Comparison of ENCODE assay signal across 13 mouse cellular contexts in genomic region chr19:10640080-10640479, GRCm38 (mm10). TPM values are rescaled to one million over a fixed set of nuclear protein-coding genes. Genes with fewer than 3 reads are reported as not detected.
DNase-seq lines count a peak whose midpoint lies in the region; ATAC-seq lines count a peak whose summit lies in the region.
"Had no signal": no experiment of that assay in that cellular context is flagged by ENCODE, and none has a peak within 500 bp of the region (broad histone marks: within the 10 kb centered on the region; RNA-seq: fewer than 3 reads in every experiment).

No protein-coding gene starts in this region.

- H3K36me3 ChIP-seq in kidney, embryonic 16.5 days (ENCODE audit: insufficient read depth, low read length): no peaks in the 10 kb centered on the region
- peaks cover 26% of the 10 kb centered on the region for H3K36me3 ChIP-seq in erythroblast, embryonic 14.5 days (ENCODE audit: control insufficient read depth)
- no peaks in the 10 kb centered on the region for H3K36me3 ChIP-seq in liver, embryonic 16.5 days (ENCODE audit: control insufficient read depth, insufficient read depth)
- H3K36me3 ChIP-seq: midbrain, embryonic 13.5 days had no signal

- WGBS in kidney, embryonic 16.5 days: 3% methylated on average over 5 of the region's 5 CpGs
- WGBS in liver, embryonic 16.5 days (ENCODE audit: insufficient replicate concordance): 10% methylated on average over 5 of the region's 5 CpGs

- H3K9me3 ChIP-seq in kidney, embryonic 16.5 days (ENCODE audit: low read length): no peaks in the 10 kb centered on the region
- no peaks in the 10 kb centered on the region for H3K9me3 ChIP-seq in erythroblast, embryonic 14.5 days (ENCODE audit: control insufficient read depth, low read length)
- no peaks in the 10 kb centered on the region for H3K9me3 ChIP-seq in liver, embryonic 16.5 days (replicated peaks; ENCODE audit: control insufficient read depth, low read length)
- H3K9me3 ChIP-seq: midbrain, embryonic 13.5 days had no signal

- H3K27ac ChIP-seq in kidney, embryonic 16.5 days (ENCODE audit: low read length): no peak overlapping the region
- H3K27ac ChIP-seq in liver, embryonic 16.5 days (ENCODE audit: low read length): 0 out of 2 replicates have a peak overlapping the region, but pooled peaks have one; percentile 42
- H3K27ac ChIP-seq: midbrain, embryonic 13.5 days had no signal

- H3K9ac ChIP-seq in kidney, embryonic 16.5 days (replicated peaks; ENCODE audit: low read length): 0 out of 2 replicates have a peak overlapping the region, but pooled peaks have one; percentile 31
- no peak overlapping the region for H3K9ac ChIP-seq in liver, embryonic 16.5 days (ENCODE audit: low read depth, low read length)
- H3K9ac ChIP-seq: midbrain, embryonic 13.5 days had no signal

- no peak for ATAC-seq in kidney, embryonic 16.5 days (ENCODE audit: low FRiP score, low TSS enrichment)
- ATAC-seq in liver, embryonic 16.5 days (ENCODE audit: low read depth): peak; percentile 58; the same call in 1 of the 2 replicates
- ATAC-seq: midbrain, embryonic 13.5 days had no signal

- H3K27me3 ChIP-seq in kidney, embryonic 16.5 days (ENCODE audit: insufficient read depth, low read length): no peaks in the 10 kb centered on the region; the same call in 1 of the 2 replicates
- H3K27me3 ChIP-seq in erythroblast, embryonic 14.5 days (ENCODE audit: control insufficient read depth): no peaks in the 10 kb centered on the region
- H3K27me3 ChIP-seq in liver, embryonic 16.5 days (ENCODE audit: control insufficient read depth, insufficient read depth, low read depth, low read length): no peaks in the 10 kb centered on the region

- DNase-seq in embryo, embryonic 10.5 days (ENCODE audit: low spot score): peak; percentile 7
- no peak for DNase-seq in embryo, embryonic 10 days (ENCODE audit: low spot score)
- no peak for DNase-seq in kidney, postnatal 36 days
- no peak for DNase-seq in layer of hippocampus, adult 9-11 months
- DNase-seq in cerebellum, postnatal 4 days (ENCODE audit: low spot score in 2 of 2): no peak
- DNase-seq: adrenal gland, adult 8-10 months; cerebellum, postnatal 10 days; kidney, adult 9 months; lung, adult 18-20 months had no signal

- H3K4me3 ChIP-seq in kidney, embryonic 16.5 days (ENCODE audit: low read length): no peak overlapping the region
- peak overlapping the region; percentile 27 for H3K4me3 ChIP-seq in erythroblast, embryonic 14.5 days (replicated peaks)
- no peak overlapping the region for H3K4me3 ChIP-seq in liver, embryonic 16.5 days (ENCODE audit: low read depth, low read length)
- H3K4me3 ChIP-seq: midbrain, embryonic 13.5 days had no signal

- H3K4me1 ChIP-seq in kidney, embryonic 16.5 days (ENCODE audit: insufficient read depth, low read length): peaks cover 3% of the 10 kb centered on the region
- peaks cover 80% of the 10 kb centered on the region for H3K4me1 ChIP-seq in erythroblast, embryonic 14.5 days (ENCODE audit: control insufficient read depth)
- H3K4me1 ChIP-seq in liver, embryonic 16.5 days (ENCODE audit: control insufficient read depth, low read depth, low read length): peaks cover 34% of the 10 kb centered on the region

- H3K4me2 ChIP-seq in kidney, embryonic 16.5 days (replicated peaks; ENCODE audit: low read depth, low read length): peak overlapping the region; percentile 34
- peak overlapping the region; percentile 26; the same call in 1 of the 2 replicates for H3K4me2 ChIP-seq in liver, embryonic 16.5 days (ENCODE audit: low read depth, low read length)
- H3K4me2 ChIP-seq: midbrain, embryonic 13.5 days had no signal

RNA-seq across cellular contexts. Expression of gene Vwce, which starts 6.1 kb away (rescaled TPM):
- 2.9 and 3.9 TPM in 2 replicates for polyA plus RNA-seq in kidney, embryonic 16.5 days (2015; fragmentation: Nextera tagmentation; extraction: Ambion mirVana)
- polyA plus RNA-seq in erythroblast, embryonic 14.5 days (2012): 0.11 and 0.12 TPM in 2 replicates
- polyA plus RNA-seq in liver, embryonic 16.5 days (2015; fragmentation: Nextera tagmentation; extraction: Ambion mirVana): 13.5 and 16.0 TPM in 2 replicates

RNA-seq across cellular contexts. Expression of gene Tkfc, which starts 34.6 kb away (rescaled TPM):
- 54.9 and 56.2 TPM in 2 replicates for polyA plus RNA-seq in kidney, embryonic 16.5 days (2015; fragmentation: Nextera tagmentation; extraction: Ambion mirVana)
- 0.31 and 0.64 TPM in 2 replicates for polyA plus RNA-seq in erythroblast, embryonic 14.5 days (2012)
- polyA plus RNA-seq in liver, embryonic 16.5 days (2015; fragmentation: Nextera tagmentation; extraction: Ambion mirVana): 39.7 and 47.8 TPM in 2 replicates

RNA-seq across cellular contexts. Expression of gene Ddb1, which starts 35.0 kb away (rescaled TPM):
- 425 and 430 TPM in 2 replicates for polyA plus RNA-seq in kidney, embryonic 16.5 days (2015; fragmentation: Nextera tagmentation; extraction: Ambion mirVana)
- polyA plus RNA-seq in erythroblast, embryonic 14.5 days (2012): 2.3 and 2.8 TPM in 2 replicates
- 170 and 176 TPM in 2 replicates for polyA plus RNA-seq in liver, embryonic 16.5 days (2015; fragmentation: Nextera tagmentation; extraction: Ambion mirVana)

RNA-seq across cellular contexts. Expression of gene Pga5, which starts 37.8 kb away (rescaled TPM):
- not detected in 2 replicates for polyA plus RNA-seq in kidney, embryonic 16.5 days (2015; fragmentation: Nextera tagmentation; extraction: Ambion mirVana)
- polyA plus RNA-seq in erythroblast, embryonic 14.5 days (2012): not detected in 2 replicates
- polyA plus RNA-seq in liver, embryonic 16.5 days (2015; fragmentation: Nextera tagmentation; extraction: Ambion mirVana): 0.06 TPM in 1 of 2 replicates, not detected in the other
- polyA plus RNA-seq: midbrain, embryonic 13.5 days had no signal

RNA-seq across cellular contexts. Expression of gene Vps37c, which starts 48.5 kb away (rescaled TPM):
- 36.2 and 37.6 TPM in 2 replicates for polyA plus RNA-seq in kidney, embryonic 16.5 days (2015; fragmentation: Nextera tagmentation; extraction: Ambion mirVana)
- polyA plus RNA-seq in erythroblast, embryonic 14.5 days (2012): 2.4 and 3.2 TPM in 2 replicates
- polyA plus RNA-seq in liver, embryonic 16.5 days (2015; fragmentation: Nextera tagmentation; extraction: Ambion mirVana): 11.7 and 12.1 TPM in 2 replicates

Comparison
In these comparisons a context has a peak if more than half of its experiments do, and no peak if none do; other contexts are left out.
1. RNA of gene Tkfc, which starts 34.6 kb away (polyA plus RNA-seq): 54.9 to 56.2 TPM in kidney, embryonic 16.5 days and 39.7 to 47.8 TPM in liver, embryonic 16.5 days; 0.31 to 0.64 TPM in erythroblast, embryonic 14.5 days; every median in the first group is over 10 times any median in the second.
2. RNA of gene Ddb1, which starts 35.0 kb away (polyA plus RNA-seq): 425 to 430 TPM in kidney, embryonic 16.5 days and 170 to 176 TPM in liver, embryonic 16.5 days; 2.3 to 2.8 TPM in erythroblast, embryonic 14.5 days; every median in the first group is over 10 times any median in the second.